ENCODE assay signal across 1 mouse cellular context in the genomic region with DNA sequence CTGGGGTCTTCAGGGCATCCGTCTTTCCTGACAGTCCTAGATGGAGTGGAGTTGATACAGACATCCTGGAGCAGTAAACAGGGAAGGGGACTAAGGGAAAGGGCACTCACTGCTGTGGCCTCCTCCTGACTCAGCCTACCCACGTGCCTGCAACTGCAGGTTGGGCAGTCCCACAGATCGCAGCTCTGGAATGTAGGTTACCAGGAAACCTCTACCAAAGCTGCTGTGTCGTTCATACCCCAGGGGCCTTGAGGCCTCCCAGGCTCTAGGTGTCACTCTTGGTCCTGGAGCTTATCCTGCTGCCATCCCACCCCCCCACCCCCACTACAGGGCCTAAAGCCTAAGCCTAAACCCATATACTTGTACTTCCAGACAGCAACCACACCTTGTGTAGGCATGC.
TF ChIP-seq lines count a peak whose summit lies in the region.

No protein-coding gene starts in this region.

TF ChIP-seq in MEL, 35 proteins besides CTCF, POLR2A, EP300 and RAD21:
- no peak for TF ChIP-seq TCF12 (IDR thresholded peaks at IDR 0.05; ENCODE audit: low read depth, low read length)
